Mouse (Mus musculus) kidney, postnatal 14 days (tissue): ENCODE results near the gene Slc7a10.

Experiments used
- DNase-seq: peaks from one replicate; pipeline ENCODE4 v3.0.0; 2022; ENCODE audit warnings: mixed read lengths

The Slc7a10 gene

GRCm38 (mm10) chr7:35185889-35186569 is at the start of gene Slc7a10:
TSS of gene Slc7a10 (plus strand) at chr7:35186385.
- DNase-seq = no peak

GRCm38 (mm10) chr7:35137524-35137923 is 48.7 kb upstream of the Slc7a10 start:
- no peak for DNase-seq

- DNase-seq = no peak
Measured at GRCm38 (mm10) chr7:35138481-35138880, 47.7 kb upstream of the Slc7a10 start.

DNA sequence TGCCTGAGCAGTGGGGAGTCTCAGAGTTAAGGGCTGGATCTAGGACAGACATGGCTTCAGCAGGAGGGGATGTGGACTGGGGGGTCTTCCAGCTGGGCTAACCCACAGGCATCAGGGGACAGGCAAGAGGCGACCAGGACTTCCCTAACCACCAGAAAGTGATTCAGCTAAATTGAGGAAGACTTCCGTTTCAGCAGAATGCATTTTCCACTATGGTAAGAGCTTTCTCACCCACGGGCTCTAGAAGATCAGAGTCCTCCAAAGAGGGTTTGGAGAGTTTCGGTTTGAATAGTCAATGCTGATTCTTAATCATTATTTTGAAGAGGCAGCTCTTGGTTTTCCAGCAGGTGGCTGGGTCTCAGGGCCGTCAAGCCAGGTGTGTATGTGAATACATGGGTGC is 46.3 kb upstream of the Slc7a10 start:
- no peak for DNase-seq

GRCm38 (mm10) chr7:35141519-35141918 is 44.7 kb upstream of the Slc7a10 start:
- DNase-seq = peak; percentile 70

GRCm38 (mm10) chr7:35142522-35142921 is 43.7 kb upstream of the Slc7a10 start:
- no peak for DNase-seq

- peak; percentile 90 for DNase-seq
Measured at GRCm38 (mm10) chr7:35143864-35144618, 42.1 kb upstream of the Slc7a10 start.

DNA sequence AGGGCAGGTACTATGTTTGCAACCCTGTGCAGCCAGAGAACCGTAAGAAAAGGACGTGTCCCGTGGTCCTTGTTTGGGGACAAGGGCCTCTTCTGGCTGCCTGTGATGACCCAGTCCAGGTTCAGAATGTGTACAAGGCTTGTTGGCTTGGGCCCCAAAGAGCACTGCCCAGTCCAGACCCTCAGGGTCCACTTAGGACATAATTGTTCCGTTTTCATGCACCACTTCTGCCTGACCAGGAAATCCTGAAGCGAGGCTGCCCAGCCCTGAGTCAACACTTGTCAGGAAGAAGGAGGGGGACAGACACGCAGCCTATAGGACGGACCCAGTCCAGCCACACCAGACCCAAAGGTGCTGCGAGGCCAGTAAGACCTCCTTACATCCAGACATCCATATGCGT is 41.1 kb upstream of the Slc7a10 start:
- peak; percentile 20 for DNase-seq

- DNase-seq = peak; percentile 79
Measured at GRCm38 (mm10) chr7:35146269-35146668, 39.9 kb upstream of the Slc7a10 start.

DNA sequence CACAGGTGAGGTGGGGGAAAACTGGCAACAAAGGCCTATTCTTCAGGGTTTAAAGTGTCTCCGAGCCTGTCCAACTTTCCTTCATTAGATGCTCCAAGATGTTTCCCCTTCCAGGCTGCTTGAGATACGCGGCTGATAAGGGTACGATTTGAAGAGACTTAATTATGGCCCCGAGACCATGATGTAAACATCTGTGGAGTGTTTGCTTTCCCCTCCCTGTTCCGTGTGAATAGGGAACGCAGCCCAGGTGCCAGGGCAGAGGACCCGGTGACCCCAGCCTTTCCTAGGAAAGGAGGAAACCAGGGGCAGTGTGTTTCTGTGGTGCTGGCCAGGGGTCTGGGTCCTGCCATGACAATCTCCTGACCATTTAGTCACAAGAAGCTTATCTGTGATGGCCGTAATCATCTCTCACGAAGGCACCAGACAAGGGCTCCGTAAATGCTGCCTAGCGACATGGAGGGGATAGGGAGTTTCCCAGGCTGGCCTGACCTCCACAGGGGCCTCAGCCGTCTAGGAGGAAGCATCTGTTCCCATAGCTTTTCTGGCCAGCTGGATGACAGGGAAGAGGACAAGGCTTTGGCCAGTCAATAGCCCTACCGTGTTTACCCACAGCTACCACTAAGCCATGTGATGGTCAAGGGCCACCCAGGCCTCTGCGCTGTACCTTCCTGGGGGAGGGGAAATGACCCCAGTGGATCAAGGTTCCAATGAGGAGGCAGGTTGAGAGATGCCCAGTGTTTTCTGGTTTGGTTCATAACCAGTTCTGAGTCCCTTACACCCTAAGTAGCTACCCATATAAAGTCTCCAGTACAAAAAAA is 36.4 kb upstream of the Slc7a10 start:
- no peak for DNase-seq

DNA sequence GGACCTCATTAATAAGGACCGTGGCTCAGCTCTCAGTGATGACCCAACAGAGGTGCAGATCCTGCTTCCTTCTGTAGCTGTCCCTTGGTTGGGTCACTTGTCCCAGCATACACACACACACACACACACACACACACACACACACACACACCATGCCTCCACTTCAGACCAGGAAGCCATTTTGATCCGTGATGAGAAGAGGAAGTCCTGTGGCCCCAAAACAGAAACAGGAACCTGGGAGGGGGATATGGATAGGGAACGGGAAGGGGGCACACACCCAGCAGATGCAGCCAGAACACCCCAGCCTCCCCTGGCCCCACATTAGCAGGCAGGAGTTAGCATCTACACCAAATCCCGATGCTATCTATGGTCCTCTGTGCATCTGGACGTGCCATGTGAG is 35.3 kb upstream of the Slc7a10 start:
- no peak for DNase-seq

- DNase-seq = no peak
Measured at GRCm38 (mm10) chr7:35154449-35154848, 31.7 kb upstream of the Slc7a10 start.

DNA sequence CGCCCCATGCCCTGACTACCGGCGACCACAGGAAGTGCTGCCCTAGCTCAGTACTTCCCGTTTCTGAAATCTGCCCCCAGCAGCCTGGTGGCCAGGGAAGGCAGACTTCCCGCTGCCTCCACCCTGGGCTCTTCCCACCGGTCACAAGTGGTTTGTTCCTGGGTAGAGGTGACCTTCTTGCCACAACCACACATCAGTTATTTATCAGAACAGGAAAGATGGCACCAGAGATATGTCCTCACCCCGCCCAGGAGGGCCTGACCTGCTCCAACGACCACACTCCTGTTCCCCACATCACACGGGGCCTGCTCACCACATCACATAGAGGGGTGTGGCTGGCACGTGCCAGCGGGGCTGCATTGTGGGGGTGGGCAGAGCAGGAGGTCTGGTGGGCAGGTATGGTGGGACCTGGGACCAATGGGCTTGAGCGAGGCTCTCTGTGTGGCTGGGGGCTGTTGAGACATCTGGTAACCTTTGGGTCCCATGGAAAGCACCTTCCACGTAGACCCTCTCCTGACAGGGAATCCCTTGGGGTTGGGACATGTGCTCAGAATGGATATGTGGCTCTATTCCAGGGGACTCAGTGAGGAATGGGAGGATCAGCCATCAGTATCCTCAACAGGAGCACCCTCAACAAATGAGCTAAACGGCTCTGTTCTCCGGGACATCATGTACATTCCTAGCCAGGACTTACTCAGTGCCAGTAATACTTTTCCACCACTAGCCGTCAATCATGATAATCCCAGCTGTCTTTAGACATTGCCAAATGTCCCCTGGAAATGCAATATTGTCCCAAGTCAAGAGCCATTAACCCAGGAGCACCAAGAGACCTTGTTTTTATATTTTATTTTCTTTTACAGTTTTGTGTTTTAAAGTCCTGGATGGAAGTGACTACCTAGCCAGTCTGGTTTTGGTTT is 29.4 kb upstream of the Slc7a10 start:
- DNase-seq = no peak

GRCm38 (mm10) chr7:35157512-35157911 is 28.7 kb upstream of the Slc7a10 start:
- no peak for DNase-seq

DNA sequence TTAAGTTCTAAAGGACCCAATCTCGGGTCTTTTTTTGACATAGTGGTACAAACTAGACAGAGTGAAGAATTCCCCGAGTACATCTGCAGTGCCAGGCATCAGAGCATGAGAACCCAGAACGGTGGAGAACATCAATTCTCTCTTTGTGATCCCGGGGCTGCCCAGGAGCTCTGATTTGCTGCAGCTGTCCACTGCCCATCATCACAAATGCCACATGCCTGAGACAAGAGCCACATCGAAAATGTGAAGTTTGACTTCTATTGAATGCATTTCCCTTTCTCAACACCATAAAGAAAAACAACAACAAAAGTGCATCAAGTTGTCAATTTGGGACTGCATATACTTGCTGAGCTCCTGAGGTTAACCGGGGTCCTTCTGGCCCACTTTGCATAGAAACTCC is 23.7 kb upstream of the Slc7a10 start:
- no peak for DNase-seq

GRCm38 (mm10) chr7:35163600-35163999 is 22.6 kb upstream of the Slc7a10 start:
- DNase-seq = no peak

GRCm38 (mm10) chr7:35164131-35164530 is 22.1 kb upstream of the Slc7a10 start:
- no peak for DNase-seq

GRCm38 (mm10) chr7:35166988-35167387 is 19.2 kb upstream of the Slc7a10 start:
- no peak for DNase-seq

- no peak for DNase-seq
Measured at GRCm38 (mm10) chr7:35167925-35168324, 18.3 kb upstream of the Slc7a10 start.

GRCm38 (mm10) chr7:35169341-35169740 is 16.8 kb upstream of the Slc7a10 start:
- DNase-seq = peak; percentile 90

DNA sequence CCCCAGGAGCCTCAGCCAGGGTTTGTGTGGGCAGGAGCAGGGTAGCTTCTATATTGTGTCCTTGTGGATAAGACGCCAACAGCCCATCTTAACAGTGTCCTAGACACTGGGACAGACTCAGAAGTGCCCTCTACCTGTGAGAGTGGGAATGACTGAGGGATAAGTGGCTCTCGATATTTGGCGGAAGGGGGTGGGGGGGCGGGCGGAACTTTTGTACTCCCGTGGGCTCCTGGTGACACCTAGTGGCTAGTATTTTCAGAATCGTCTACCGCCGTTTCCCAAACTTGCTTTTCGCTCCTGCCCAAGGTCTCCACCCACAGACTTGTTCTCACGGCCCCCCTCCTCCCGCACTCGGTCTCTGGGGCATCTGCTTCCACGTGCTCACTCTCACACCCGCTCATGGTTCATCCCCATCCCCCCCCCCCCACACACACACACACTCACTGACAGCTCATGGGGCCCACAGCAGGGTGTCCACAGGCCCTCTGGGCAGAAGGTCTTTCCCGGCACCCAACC is 14.3 kb upstream of the Slc7a10 start:
- peak; percentile 89 for DNase-seq

GRCm38 (mm10) chr7:35172519-35172918 is 13.7 kb upstream of the Slc7a10 start:
- no peak for DNase-seq
